Mouse (Mus musculus): ENCODE data around the gene Higd1a. TPM values are rescaled to one million over a fixed set of nuclear protein-coding genes. Genes with fewer than 3 reads are reported as not detected.

Gene Higd1a
- polyA plus RNA-seq, 1 experiment = 78.5 TPM

GRCm38 (mm10) chr9:121864837-121865236 lies 6.7 kb upstream of the Higd1a start:
- H3K9me3 ChIP-seq (replicated peaks; ENCODE audit: control insufficient read depth, insufficient read depth, low read length, poor library complexity, severe bottlenecking) = no peaks in the 10 kb centered on the region
- H3K27me3 ChIP-seq (ENCODE audit: control insufficient read depth, insufficient read depth, low read length, poor library complexity, severe bottlenecking) = no peaks in the 10 kb centered on the region
- no peaks in the 10 kb centered on the region for H3K36me3 ChIP-seq (ENCODE audit: control insufficient read depth, insufficient read depth, low read length, poor library complexity, severe bottlenecking)
- TF ChIP-seq EP300 (IDR thresholded peaks at IDR 0.05; ENCODE audit: insufficient read depth, low read depth, low read length) = no peak
- TF ChIP-seq CTCF (IDR thresholded peaks at IDR 0.05; ENCODE audit: low read depth, low read length) = no peak
- no peak for TF ChIP-seq POLR2A (IDR thresholded peaks at IDR 0.05; ENCODE audit: insufficient read depth, low read length)
- H3K4me3 ChIP-seq (ENCODE audit: low read depth, low read length) = no peak overlapping the region
- H3K27ac ChIP-seq (ENCODE audit: insufficient read depth, low read length) = no peak overlapping the region
- no peak overlapping the region for H3K9ac ChIP-seq (ENCODE audit: low read depth, poor library complexity, severe bottlenecking)
- H3K4me1 ChIP-seq (ENCODE audit: control insufficient read depth, insufficient read depth, low read length) = no peaks in the 10 kb centered on the region

GRCm38 (mm10) chr9:121860921-121861320 lies 2.8 kb upstream of the Higd1a start:
- no peak overlapping the region for H3K9ac ChIP-seq (ENCODE audit: low read depth, poor library complexity, severe bottlenecking)
- TF ChIP-seq EP300 (IDR thresholded peaks at IDR 0.05; ENCODE audit: insufficient read depth, low read depth, low read length) = no peak
- TF ChIP-seq POLR2A (IDR thresholded peaks at IDR 0.05; ENCODE audit: insufficient read depth, low read length) = no peak
- no peak for TF ChIP-seq CTCF (IDR thresholded peaks at IDR 0.05; ENCODE audit: low read depth, low read length)
- no peaks in the 10 kb centered on the region for H3K4me1 ChIP-seq (ENCODE audit: control insufficient read depth, insufficient read depth, low read length)

DNA sequence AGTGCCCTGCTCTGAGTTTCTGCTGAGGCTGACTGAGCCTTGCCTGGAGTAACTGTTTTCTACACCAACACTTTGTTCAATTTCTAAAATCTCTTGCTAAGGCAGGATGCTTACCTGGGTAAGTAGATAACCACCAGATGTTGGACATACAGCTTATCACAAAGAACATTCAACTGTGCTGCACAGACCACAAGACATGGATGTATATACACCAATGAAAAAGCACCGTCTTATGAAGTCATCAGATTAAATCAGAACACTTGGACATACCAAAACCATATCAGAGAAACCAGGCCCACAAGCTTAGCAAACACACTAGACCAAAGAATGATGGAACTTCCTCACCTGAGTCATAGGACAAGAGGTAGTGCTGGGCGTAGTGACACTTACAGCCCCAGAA lies 1.2 kb upstream of the Higd1a start:
- Histone ChIP-seq H3K36me3 (ENCODE audit: control insufficient read depth, insufficient read depth, low read length, poor library complexity, severe bottlenecking) (no peaks in the 10 kb centered on the region), H3K27me3 (ENCODE audit: control insufficient read depth, insufficient read depth, low read length, poor library complexity, severe bottlenecking) (no peaks in the 10 kb centered on the region), H3K4me1 (ENCODE audit: control insufficient read depth, insufficient read depth, low read length) (no peaks in the 10 kb centered on the region), H3K9ac (ENCODE audit: low read depth, poor library complexity, severe bottlenecking) (no peak overlapping the region), H3K9me3 (replicated peaks; ENCODE audit: control insufficient read depth, insufficient read depth, low read length, poor library complexity, severe bottlenecking) (no peaks in the 10 kb centered on the region), H3K4me3 (ENCODE audit: low read depth, low read length) (no peak overlapping the region), H3K27ac (ENCODE audit: insufficient read depth, low read length) (no peak overlapping the region)
- TF ChIP-seq EP300 (IDR thresholded peaks at IDR 0.05; ENCODE audit: insufficient read depth, low read depth, low read length) (no peak), CTCF (IDR thresholded peaks at IDR 0.05; ENCODE audit: low read depth, low read length) (no peak), POLR2A (IDR thresholded peaks at IDR 0.05; ENCODE audit: insufficient read depth, low read length) (no peak)

More at GRCm38 (mm10) chr9:121860921-121861320, 2.8 kb upstream of the Higd1a start:
- Histone ChIP-seq H3K27me3 (ENCODE audit: control insufficient read depth, insufficient read depth, low read length, poor library complexity, severe bottlenecking) (no peaks in the 10 kb centered on the region), H3K9me3 (replicated peaks; ENCODE audit: control insufficient read depth, insufficient read depth, low read length, poor library complexity, severe bottlenecking) (no peaks in the 10 kb centered on the region), H3K36me3 (ENCODE audit: control insufficient read depth, insufficient read depth, low read length, poor library complexity, severe bottlenecking) (no peaks in the 10 kb centered on the region), H3K27ac (ENCODE audit: insufficient read depth, low read length) (no peak overlapping the region), H3K4me3 (ENCODE audit: low read depth, low read length) (no peak overlapping the region)

DNA sequence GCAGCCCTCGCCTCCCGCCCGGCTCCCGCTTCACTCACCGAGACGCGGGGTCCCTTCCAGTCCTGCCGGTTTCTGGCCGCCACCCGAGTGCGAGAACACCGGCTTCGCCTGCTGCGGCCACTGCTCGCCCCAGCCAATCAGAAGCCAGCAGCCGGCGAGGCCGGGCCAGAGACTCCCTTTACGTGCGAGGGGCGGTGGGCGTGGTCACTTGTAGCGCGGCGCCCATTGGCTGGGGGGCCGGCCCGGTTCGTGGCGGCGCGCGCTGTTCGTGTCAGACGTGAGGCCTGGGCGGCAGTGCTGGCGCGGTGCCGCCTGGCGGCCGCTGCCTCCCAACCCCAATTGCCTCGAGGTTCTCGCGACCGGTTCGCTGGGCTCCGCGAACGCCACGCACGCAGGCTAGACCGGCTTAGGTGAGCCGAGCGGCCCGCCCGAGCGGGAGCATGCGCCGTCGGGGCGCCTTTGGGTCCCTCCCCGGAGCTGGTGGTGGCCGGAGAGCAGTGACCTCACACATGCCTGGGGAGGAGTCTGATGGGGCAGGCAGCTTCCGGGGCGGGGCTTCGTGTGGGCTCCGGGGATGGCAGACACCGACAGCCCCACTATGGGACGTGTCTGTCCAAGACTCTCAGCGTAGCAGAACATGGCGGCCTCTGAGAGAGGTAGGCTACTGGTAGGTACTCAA lies 549 bp downstream of the Higd1a start:
- no peaks in the 10 kb centered on the region for H3K36me3 ChIP-seq (ENCODE audit: control insufficient read depth, insufficient read depth, low read length, poor library complexity, severe bottlenecking)
- peak overlapping the region; percentile 69 for H3K9ac ChIP-seq (ENCODE audit: low read depth, poor library complexity, severe bottlenecking)
- no peaks in the 10 kb centered on the region for H3K9me3 ChIP-seq (replicated peaks; ENCODE audit: control insufficient read depth, insufficient read depth, low read length, poor library complexity, severe bottlenecking)
- H3K27me3 ChIP-seq (ENCODE audit: control insufficient read depth, insufficient read depth, low read length, poor library complexity, severe bottlenecking) = no peaks in the 10 kb centered on the region
- H3K4me3 ChIP-seq (ENCODE audit: low read depth, low read length) = peak overlapping the region; percentile 89
- peak overlapping the region; percentile 74 for H3K27ac ChIP-seq (ENCODE audit: insufficient read depth, low read length)
- no peak for TF ChIP-seq EP300 (IDR thresholded peaks at IDR 0.05; ENCODE audit: insufficient read depth, low read depth, low read length)
- TF ChIP-seq POLR2A (IDR thresholded peaks at IDR 0.05; ENCODE audit: insufficient read depth, low read length) = peak; percentile 62
- no peaks in the 10 kb centered on the region for H3K4me1 ChIP-seq (ENCODE audit: control insufficient read depth, insufficient read depth, low read length)

- Histone ChIP-seq H3K4me1 (ENCODE audit: control insufficient read depth, insufficient read depth, low read length) (no peaks in the 10 kb centered on the region), H3K36me3 (ENCODE audit: control insufficient read depth, insufficient read depth, low read length, poor library complexity, severe bottlenecking) (0 out of 2 replicates have a peak, but pooled peaks cover 2% of the 10 kb centered on the region), H3K27me3 (ENCODE audit: control insufficient read depth, insufficient read depth, low read length, poor library complexity, severe bottlenecking) (no peaks in the 10 kb centered on the region), H3K9ac (ENCODE audit: low read depth, poor library complexity, severe bottlenecking) (peak overlapping the region; percentile 69), H3K9me3 (replicated peaks; ENCODE audit: control insufficient read depth, insufficient read depth, low read length, poor library complexity, severe bottlenecking) (no peaks in the 10 kb centered on the region), H3K27ac (ENCODE audit: insufficient read depth, low read length) (no peak overlapping the region), H3K4me3 (ENCODE audit: low read depth, low read length) (peak overlapping the region; percentile 89)
- TF ChIP-seq CTCF (IDR thresholded peaks at IDR 0.05; ENCODE audit: low read depth, low read length) (no peak), POLR2A (IDR thresholded peaks at IDR 0.05; ENCODE audit: insufficient read depth, low read length) (no peak), EP300 (IDR thresholded peaks at IDR 0.05; ENCODE audit: insufficient read depth, low read depth, low read length) (no peak)
Measured at GRCm38 (mm10) chr9:121856649-121857416, 1.3 kb downstream of the Higd1a start.

DNA sequence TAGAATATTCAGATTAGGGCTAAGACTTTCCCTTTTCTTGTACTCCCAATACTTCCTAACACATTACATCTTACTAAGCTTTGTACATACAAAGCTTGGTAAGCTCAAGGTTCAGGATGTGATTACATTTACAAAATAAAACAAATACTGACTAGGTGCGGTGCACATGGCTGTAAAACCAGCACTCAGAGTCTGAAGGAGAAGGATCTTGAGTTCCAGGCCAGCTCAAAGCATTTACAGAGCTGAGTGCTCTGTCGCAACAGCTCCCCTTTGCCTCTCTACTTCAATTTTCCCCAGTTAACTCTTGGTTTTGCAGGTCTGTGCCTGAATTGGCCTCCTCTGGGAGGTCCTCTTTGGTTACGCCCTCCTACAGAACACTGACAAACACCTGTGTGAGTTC lies 3.9 kb downstream of the Higd1a start:
- Histone ChIP-seq H3K9me3 (replicated peaks; ENCODE audit: control insufficient read depth, insufficient read depth, low read length, poor library complexity, severe bottlenecking) (no peaks in the 10 kb centered on the region), H3K9ac (ENCODE audit: low read depth, poor library complexity, severe bottlenecking) (no peak overlapping the region), H3K4me1 (ENCODE audit: control insufficient read depth, insufficient read depth, low read length) (no peaks in the 10 kb centered on the region), H3K4me3 (ENCODE audit: low read depth, low read length) (no peak overlapping the region), H3K36me3 (ENCODE audit: control insufficient read depth, insufficient read depth, low read length, poor library complexity, severe bottlenecking) (peaks cover 5% of the 10 kb centered on the region), H3K27me3 (ENCODE audit: control insufficient read depth, insufficient read depth, low read length, poor library complexity, severe bottlenecking) (no peaks in the 10 kb centered on the region), H3K27ac (ENCODE audit: insufficient read depth, low read length) (no peak overlapping the region)
- TF ChIP-seq CTCF (IDR thresholded peaks at IDR 0.05; ENCODE audit: low read depth, low read length) (no peak), POLR2A (IDR thresholded peaks at IDR 0.05; ENCODE audit: insufficient read depth, low read length) (no peak), EP300 (IDR thresholded peaks at IDR 0.05; ENCODE audit: insufficient read depth, low read depth, low read length) (no peak)

Data from ES-Bruce4 (cell line).